Mouse (Mus musculus): ENCODE measurements around the gene Ensa. TPM values are rescaled to one million over a fixed set of nuclear protein-coding genes. Genes with fewer than 3 reads are reported as not detected.
"Not testable (repeated sequence)": the region's sequence is repeated elsewhere in the genome, so short reads cannot be mapped to it uniquely, and the experiment has no call there.

Ensa gene
- polyA plus RNA-seq, 1 experiment from 2014 or later, result 46.5 TPM

GRCm38 (mm10) chr3:95664940-95665352 lies 40.2 kb downstream of the Ensa start:
- Histone ChIP-seq H3K27me3 (replicated peaks) (no peaks in the 10 kb centered on the region), H3K9ac (peak overlapping the region; percentile 26; the same call in 1 of the 2 replicates), H3K4me3 (no peak overlapping the region), H3K9me3 (no peaks in the 10 kb centered on the region), H3K4me2 (peak overlapping the region; percentile 56; the same call in 1 of the 2 replicates), H3K4me1 (peaks cover 89% of the 10 kb centered on the region), H3K36me3 (peaks cover 63% of the 10 kb centered on the region), H3K27ac (replicated peaks) (peak overlapping the region; percentile 97)
- WGBS, result 84% methylated on average over 4 of the region's 4 CpGs
- ATAC-seq (ENCODE audit: extremely low read depth, insufficient number of reproducible peaks, low FRiP score, low TSS enrichment), result no peak

- H3K27me3 ChIP-seq (replicated peaks), result no peaks in the 10 kb centered on the region
- peak overlapping the region; percentile 97 for H3K27ac ChIP-seq (replicated peaks)
- peak; percentile 58; the same call in 1 of the 2 replicates for ATAC-seq (ENCODE audit: extremely low read depth, insufficient number of reproducible peaks, low FRiP score, low TSS enrichment)
- H3K9ac ChIP-seq, result peak overlapping the region; percentile 77
- 18% methylated on average over 6 of the region's 6 CpGs for WGBS
- peak overlapping the region; percentile 10; the same call in 1 of the 2 replicates for H3K4me3 ChIP-seq
- peaks cover 59% of the 10 kb centered on the region for H3K36me3 ChIP-seq
- no peaks in the 10 kb centered on the region for H3K9me3 ChIP-seq
- peak overlapping the region; percentile 56 for H3K4me2 ChIP-seq
- peaks cover 82% of the 10 kb centered on the region for H3K4me1 ChIP-seq
Measured at GRCm38 (mm10) chr3:95666124-95666844, 41.5 kb downstream of the Ensa start.

- H3K36me3 ChIP-seq, result peaks cover 56% of the 10 kb centered on the region
- no peaks in the 10 kb centered on the region for H3K9me3 ChIP-seq
- peak overlapping the region; percentile 97 for H3K27ac ChIP-seq (replicated peaks)
- peak overlapping the region; percentile 77 for H3K9ac ChIP-seq
- H3K4me3 ChIP-seq, result peak overlapping the region; percentile 16; the same call in 1 of the 2 replicates
- WGBS, result 29% methylated on average over 4 of the region's 4 CpGs
- no peak for ATAC-seq (ENCODE audit: extremely low read depth, insufficient number of reproducible peaks, low FRiP score, low TSS enrichment)
- no peaks in the 10 kb centered on the region for H3K27me3 ChIP-seq (replicated peaks)
- H3K4me2 ChIP-seq, result peak overlapping the region; percentile 56
- H3K4me1 ChIP-seq, result peaks cover 83% of the 10 kb centered on the region
Measured at GRCm38 (mm10) chr3:95667521-95667920, 42.7 kb downstream of the Ensa start.

GRCm38 (mm10) chr3:95668026-95668425 lies 43.2 kb downstream of the Ensa start:
- 22% methylated on average over 7 of the region's 7 CpGs for WGBS

GRCm38 (mm10) chr3:95668589-95669308 lies 44.0 kb downstream of the Ensa start:
- 80% methylated on average over 7 of the region's 7 CpGs for WGBS
- H3K27me3 ChIP-seq (replicated peaks), result no peaks in the 10 kb centered on the region
- H3K4me2 ChIP-seq, result peak overlapping the region; percentile 56; the same call in 1 of the 2 replicates

More at GRCm38 (mm10) chr3:95668026-95668425, 43.2 kb downstream of the Ensa start:
- ATAC-seq (ENCODE audit: extremely low read depth, insufficient number of reproducible peaks, low FRiP score, low TSS enrichment), result no peak
- peak overlapping the region; percentile 56 for H3K4me2 ChIP-seq
- peak overlapping the region; percentile 16; the same call in 1 of the 2 replicates for H3K4me3 ChIP-seq
- peaks cover 53% of the 10 kb centered on the region for H3K36me3 ChIP-seq
- peak overlapping the region; percentile 97 for H3K27ac ChIP-seq (replicated peaks)
- H3K27me3 ChIP-seq (replicated peaks), result no peaks in the 10 kb centered on the region
- H3K9me3 ChIP-seq, result no peaks in the 10 kb centered on the region
- peaks cover 83% of the 10 kb centered on the region for H3K4me1 ChIP-seq
- H3K9ac ChIP-seq, result peak overlapping the region; percentile 77

GRCm38 (mm10) chr3:95669309-95669665 lies 44.5 kb downstream of the Ensa start:
- Histone ChIP-seq H3K4me2 (no peak overlapping the region), H3K9me3 (no peaks in the 10 kb centered on the region), H3K4me3 (no peak overlapping the region), H3K27me3 (replicated peaks) (no peaks in the 10 kb centered on the region), H3K4me1 (peaks cover 83% of the 10 kb centered on the region), H3K27ac (replicated peaks) (no peak overlapping the region; the same call in 1 of the 2 replicates), H3K9ac (no peak overlapping the region), H3K36me3 (peaks cover 46% of the 10 kb centered on the region)
- 87% methylated on average over 3 of the region's 3 CpGs for WGBS
- no peak for ATAC-seq (ENCODE audit: extremely low read depth, insufficient number of reproducible peaks, low FRiP score, low TSS enrichment)

More at GRCm38 (mm10) chr3:95668589-95669308, 44.0 kb downstream of the Ensa start:
- peak overlapping the region; percentile 77 for H3K9ac ChIP-seq
- peaks cover 51% of the 10 kb centered on the region for H3K36me3 ChIP-seq
- H3K27ac ChIP-seq (replicated peaks), result peak overlapping the region; percentile 97
- H3K9me3 ChIP-seq, result no peaks in the 10 kb centered on the region
- H3K4me3 ChIP-seq, result no peak overlapping the region
- peaks cover 83% of the 10 kb centered on the region for H3K4me1 ChIP-seq
- no peak for ATAC-seq (ENCODE audit: extremely low read depth, insufficient number of reproducible peaks, low FRiP score, low TSS enrichment)

- not testable (repeated sequence) for H3K9ac ChIP-seq; H3K27ac ChIP-seq (replicated peaks); H3K9me3 ChIP-seq; H3K27me3 ChIP-seq (replicated peaks); H3K4me3 ChIP-seq; ATAC-seq (ENCODE audit: extremely low read depth, insufficient number of reproducible peaks, low FRiP score, low TSS enrichment); H3K4me2 ChIP-seq
- WGBS, result 84% methylated on average over 3 of the region's 3 CpGs
- peaks cover 83% of the 10 kb centered on the region for H3K4me1 ChIP-seq
- H3K36me3 ChIP-seq, result peaks cover 35% of the 10 kb centered on the region
Measured at GRCm38 (mm10) chr3:95670419-95670818, 45.6 kb downstream of the Ensa start.

GRCm38 (mm10) chr3:95671201-95671600 lies 46.4 kb downstream of the Ensa start:
- H3K4me3 ChIP-seq, result no peak overlapping the region
- 89% methylated on average over 5 of the region's 5 CpGs for WGBS
- peaks cover 33% of the 10 kb centered on the region for H3K36me3 ChIP-seq
- H3K9me3 ChIP-seq, result no peaks in the 10 kb centered on the region
- 0 out of 2 replicates have a peak overlapping the region, but pooled peaks have one; percentile 10 for H3K9ac ChIP-seq
- H3K4me1 ChIP-seq, result peaks cover 83% of the 10 kb centered on the region
- peak overlapping the region; percentile 96 for H3K27ac ChIP-seq (replicated peaks)
- no peak overlapping the region for H3K4me2 ChIP-seq
- no peak for ATAC-seq (ENCODE audit: extremely low read depth, insufficient number of reproducible peaks, low FRiP score, low TSS enrichment)
- H3K27me3 ChIP-seq (replicated peaks), result no peaks in the 10 kb centered on the region

GRCm38 (mm10) chr3:95672461-95672860 lies 47.7 kb downstream of the Ensa start:
- Histone ChIP-seq H3K4me1 (peaks cover 83% of the 10 kb centered on the region), H3K27me3 (replicated peaks) (no peaks in the 10 kb centered on the region), H3K9ac (peak overlapping the region; percentile 81), H3K9me3 (no peaks in the 10 kb centered on the region), H3K4me2 (peak overlapping the region; percentile 67), H3K27ac (replicated peaks) (peak overlapping the region; percentile 96), H3K36me3 (peaks cover 38% of the 10 kb centered on the region), H3K4me3 (peak overlapping the region; percentile 31; the same call in 1 of the 2 replicates)
- ATAC-seq (ENCODE audit: extremely low read depth, insufficient number of reproducible peaks, low FRiP score, low TSS enrichment), result no peak
- 45% methylated on average over 3 of the region's 3 CpGs for WGBS

- no peaks in the 10 kb centered on the region for H3K9me3 ChIP-seq
- H3K4me1 ChIP-seq, result peaks cover 81% of the 10 kb centered on the region
- no peaks in the 10 kb centered on the region for H3K27me3 ChIP-seq (replicated peaks)
- peak overlapping the region; percentile 81 for H3K9ac ChIP-seq
- WGBS, result 25% methylated on average over 10 of the region's 10 CpGs
- ATAC-seq (ENCODE audit: extremely low read depth, insufficient number of reproducible peaks, low FRiP score, low TSS enrichment), result no peak
- H3K27ac ChIP-seq (replicated peaks), result peak overlapping the region; percentile 96
- H3K4me3 ChIP-seq, result peak overlapping the region; percentile 31
- peaks cover 42% of the 10 kb centered on the region for H3K36me3 ChIP-seq
- peak overlapping the region; percentile 67 for H3K4me2 ChIP-seq
Measured at GRCm38 (mm10) chr3:95672861-95673706, 48.3 kb downstream of the Ensa start.
